Mouse (Mus musculus) thymus, postnatal 0 days (tissue): ENCODE measurements around the gene Gsto2. TPM values are rescaled to one million over a fixed set of nuclear protein-coding genes. Genes with fewer than 3 reads are reported as not detected.
A peak's percentile ranks its signal among the peaks of the same experiment; 100 is the strongest.

Experiments used
- DNase-seq: peaks from one replicate; pipeline ENCODE4 v3.0.0-alpha.2; 2015; ENCODE audit warnings: low spot score
- polyA plus RNA-seq: library from polyadenylated mRNA; unstranded; fragments of >200 nt; fragmentation: Nextera tagmentation; extraction: Ambion mirVana; gene quantifications from 2 replicates; pipeline ENCODE4 v1.2.1, GENCODE M21; 2015

Gene Gsto2
- polyA plus RNA-seq, 1 experiment from 2014 or later, result 0.52 TPM

DNA sequence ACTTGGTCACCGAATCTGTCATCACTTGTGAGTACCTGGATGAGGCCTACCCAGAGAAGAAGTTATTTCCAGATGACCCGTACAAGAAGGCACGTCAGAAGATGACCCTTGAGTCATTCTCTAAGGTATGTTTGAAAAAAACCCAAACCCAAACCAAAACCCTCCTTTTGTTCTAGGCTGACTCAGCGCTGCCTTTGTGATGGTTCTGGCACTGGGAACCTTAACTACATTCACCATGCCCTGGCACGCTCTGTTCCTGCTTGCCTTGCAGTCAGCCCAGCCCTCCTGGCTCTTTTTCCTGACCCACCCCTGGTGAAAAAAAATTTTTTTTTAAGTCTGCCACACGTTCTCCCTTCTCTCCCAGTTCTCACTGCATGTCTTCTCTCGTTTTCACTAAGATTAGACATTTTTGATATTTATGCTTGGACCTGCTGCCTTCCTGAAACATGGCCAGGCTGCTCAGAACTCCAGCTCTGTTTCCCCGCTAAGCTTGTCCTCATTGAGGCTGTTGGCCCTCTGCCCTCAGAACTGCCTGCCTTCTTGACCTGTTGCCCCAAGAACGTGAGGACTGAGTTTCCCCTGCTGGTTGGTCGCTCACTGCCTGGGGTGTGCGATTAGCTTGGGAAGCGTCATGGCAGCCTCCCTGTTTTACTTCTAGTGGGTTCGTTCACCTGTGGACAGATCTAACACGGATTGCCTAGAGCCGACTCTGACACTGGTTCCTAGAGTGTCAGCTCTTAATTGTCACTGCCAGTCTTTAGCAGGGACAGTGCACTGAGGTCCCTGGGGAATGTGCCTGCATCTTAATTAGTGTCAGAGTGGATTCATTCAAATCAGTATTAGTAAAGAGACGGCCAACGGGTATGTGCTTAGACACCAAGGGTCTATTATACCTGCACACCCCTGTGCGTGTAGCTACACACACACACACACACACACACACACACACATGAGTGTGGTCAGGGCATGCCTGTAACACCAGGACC is 7.1 kb upstream of the Gsto2 start:
- no peak for DNase-seq

DNA sequence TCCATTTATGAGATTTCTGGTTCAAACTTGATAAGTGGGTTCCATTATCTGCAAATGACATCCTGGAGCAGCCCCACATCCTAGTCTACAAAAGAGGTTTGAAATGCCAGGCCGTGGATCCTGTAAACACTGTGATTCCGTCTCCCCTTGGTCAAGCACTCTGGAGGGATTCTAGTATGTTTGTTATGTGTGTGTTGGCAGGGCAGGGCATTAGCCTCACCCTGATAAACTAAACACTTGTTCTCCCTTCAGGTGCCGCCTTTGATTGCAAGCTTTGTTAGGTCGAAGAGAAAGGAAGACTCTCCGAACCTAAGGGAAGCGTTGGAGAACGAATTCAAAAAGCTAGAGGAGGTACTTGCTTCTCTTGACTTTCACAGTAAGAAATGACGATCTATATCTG is 6.2 kb upstream of the Gsto2 start:
- no peak for DNase-seq

DNA sequence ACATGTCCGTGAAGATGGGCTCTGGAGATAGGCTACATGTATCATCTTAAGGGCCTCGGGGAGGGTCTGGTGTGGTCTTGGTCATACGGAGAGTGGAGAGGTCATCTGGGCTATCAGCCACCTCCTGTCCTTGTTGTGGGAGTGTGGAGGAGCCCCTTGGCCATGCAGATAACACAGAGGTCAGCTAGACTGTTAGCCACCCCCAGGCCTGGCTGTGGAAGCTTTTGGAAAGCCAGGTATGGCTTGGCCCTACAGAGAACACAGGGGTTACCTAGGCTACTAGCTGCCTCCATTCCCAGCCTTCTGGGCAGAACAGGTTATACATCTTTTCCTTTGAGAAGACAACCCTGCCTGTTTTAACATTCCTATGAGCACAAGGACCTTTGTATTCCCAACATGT is 2.8 kb upstream of the Gsto2 start:
- no peak for DNase-seq

DNA sequence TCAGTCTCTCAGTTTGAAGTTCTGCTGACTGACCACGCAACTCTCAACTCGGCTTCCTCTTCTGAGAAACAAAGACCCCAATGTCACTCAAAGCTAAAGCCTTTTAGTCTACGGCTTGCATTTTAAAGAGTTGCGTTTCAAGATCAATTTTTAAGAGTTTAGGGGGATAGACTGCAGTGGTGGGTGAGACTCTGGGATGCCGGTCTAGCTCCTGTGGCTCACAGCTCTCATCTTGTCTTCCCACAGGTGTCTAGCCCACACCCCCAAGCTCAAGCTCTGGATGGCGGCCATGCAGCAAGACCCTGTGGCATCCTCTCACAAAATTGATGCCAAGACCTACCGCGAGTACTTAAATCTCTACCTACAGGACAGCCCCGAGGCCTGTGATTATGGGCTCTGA is 1.3 kb upstream of the Gsto2 start:
- DNase-seq, result no peak

DNA sequence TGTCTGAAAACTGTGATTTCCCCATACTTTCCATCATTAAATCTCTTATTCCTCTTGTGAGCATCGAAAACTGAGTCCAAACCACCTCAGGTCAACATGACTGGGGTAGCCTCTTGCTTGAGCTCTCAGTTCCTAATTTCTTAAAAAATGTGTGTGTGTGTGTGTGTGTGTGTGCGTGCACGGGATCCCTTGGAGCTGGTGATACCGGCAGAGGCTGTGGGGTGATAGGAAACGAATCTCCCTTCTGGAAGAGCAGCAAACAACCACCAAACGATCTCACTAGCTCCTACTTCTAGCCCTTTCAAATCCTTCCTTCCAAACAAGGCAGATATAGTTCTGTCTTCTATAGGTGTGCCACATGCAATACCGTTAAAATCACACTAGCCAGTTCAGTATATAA is 613 bp upstream of the Gsto2 start:
- DNase-seq, result no peak

DNA sequence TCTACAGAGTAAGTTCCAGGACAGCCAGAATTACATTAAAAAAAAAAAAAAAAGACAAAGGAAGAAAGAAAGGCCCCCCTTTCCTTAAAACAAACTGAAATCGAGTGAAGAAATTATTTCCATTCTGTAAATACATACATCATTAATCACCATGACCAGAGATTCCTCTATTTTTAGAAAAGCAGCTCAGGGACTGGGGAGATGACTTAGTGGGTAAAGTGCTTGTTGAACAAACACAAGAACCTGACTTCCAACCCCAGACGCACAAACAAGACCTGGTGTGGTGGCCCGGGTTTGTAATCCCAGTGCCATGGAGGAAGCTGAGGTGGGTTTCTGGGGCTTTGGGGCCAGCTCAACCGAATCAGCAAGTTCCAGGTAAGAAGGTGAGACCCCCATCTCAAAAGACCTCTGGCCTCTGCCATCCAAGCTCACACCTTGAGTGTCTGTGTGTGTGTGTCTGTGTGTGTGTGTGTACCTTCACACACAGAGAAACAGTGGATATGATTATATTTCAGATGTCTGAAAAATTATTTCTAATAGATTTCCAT is 2.4 kb downstream of the Gsto2 start:
- no peak for DNase-seq

DNA sequence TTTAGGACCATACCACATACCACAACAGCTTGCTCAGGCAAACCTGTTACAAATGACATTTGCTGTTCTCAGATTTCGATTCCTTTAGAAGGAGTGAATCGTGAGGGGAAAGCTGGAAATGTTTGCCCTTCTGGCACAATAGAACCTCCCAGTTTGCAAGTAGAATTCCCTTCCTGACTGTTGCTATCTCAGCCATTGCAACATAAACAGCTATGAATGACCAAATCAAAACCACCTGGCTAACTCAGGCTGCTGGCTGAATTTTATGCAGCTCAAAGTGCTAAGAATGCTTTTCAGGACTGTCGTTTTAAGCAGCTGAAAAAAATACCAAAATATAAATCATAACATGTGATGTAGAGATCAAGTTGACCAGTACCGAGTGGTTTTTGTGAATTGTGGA is 3.6 kb downstream of the Gsto2 start:
- DNase-seq, result no peak

DNA sequence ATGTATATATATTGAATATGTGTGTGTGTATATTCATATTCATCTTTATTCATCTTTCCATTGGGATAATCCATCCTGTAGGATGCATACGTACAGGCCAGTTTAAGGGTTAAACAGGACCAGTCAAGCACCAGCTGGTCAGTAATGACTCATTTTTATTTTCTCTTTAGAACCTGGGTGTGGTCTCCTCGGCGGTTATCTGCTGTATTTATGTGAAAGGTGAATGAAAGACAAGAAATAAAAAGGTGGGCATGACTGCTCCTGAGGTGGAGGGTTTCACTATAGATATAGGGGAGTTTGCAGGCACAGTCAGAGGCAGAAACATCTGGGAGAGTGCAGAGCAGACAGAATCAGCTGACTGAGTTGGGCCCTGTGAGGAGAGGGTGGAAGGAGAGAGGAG is 4.2 kb downstream of the Gsto2 start:
- DNase-seq, result no peak

DNA sequence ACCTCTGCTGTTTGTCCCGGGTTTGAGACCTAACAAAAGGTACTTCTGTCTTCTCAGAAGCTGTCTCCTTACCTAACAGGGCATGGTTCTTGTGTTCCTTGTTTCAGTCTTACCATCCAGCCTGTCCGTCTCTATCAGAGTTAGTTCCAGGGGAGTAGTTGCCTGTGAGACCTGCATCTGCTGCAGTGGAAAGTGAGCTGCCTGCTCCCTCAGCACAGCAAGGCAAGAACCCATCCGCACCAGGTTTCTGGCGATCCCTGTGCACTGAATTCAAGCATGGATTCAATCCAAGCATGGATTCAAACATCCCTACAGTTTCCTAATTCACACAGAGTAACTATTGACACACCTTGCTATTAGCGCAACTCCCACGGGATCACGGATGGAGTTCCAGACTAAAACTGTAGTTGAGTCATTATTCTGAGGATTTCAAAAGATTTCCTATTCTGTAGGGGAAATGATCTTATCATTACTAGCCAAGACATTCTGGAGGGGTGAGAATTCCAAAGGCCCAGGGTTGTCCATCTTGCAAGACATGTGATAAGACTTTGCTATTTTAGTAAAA is 4.8 kb downstream of the Gsto2 start:
- DNase-seq, result no peak

DNA sequence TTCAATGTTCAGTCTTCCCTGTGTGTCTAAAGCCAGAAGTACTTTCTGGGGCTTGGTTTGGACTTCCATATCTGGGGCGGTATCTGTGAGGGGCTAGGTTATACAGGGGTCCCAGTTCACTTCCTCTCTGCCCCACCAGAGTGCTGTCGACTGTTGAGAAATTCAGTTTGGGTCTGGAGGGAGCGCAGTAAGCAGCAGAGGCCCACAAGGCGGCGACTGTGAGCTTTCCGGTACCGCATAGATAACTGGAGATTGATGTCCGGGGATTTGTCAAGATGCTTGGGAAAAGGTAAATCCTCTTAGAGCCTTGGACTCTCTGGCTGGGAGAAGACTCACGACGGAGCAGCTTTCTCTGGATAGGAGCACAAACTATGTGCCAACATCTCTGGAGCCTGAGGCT is 6.2 kb downstream of the Gsto2 start:
- peak; percentile 36 for DNase-seq

DNA sequence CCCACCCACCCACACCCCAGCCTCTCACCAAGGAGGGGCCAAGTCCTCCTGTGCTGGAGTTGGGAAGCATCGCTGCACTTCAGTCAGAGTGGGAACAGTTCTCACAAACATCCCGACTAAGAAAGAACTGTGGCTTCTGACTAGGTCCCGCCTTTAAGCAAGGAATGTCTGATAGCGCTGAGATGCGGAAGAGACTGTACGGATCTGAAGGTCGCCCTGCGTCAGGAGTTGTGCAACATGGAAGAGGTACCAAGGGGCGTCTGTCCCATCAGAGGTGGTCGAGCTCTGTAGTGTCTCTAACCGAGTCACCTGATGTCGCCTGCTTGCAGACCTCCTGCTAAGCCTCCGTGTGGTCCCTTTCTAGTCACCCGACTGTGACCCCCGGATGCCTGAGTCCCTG is 10.9 kb downstream of the Gsto2 start:
- no peak for DNase-seq

DNA sequence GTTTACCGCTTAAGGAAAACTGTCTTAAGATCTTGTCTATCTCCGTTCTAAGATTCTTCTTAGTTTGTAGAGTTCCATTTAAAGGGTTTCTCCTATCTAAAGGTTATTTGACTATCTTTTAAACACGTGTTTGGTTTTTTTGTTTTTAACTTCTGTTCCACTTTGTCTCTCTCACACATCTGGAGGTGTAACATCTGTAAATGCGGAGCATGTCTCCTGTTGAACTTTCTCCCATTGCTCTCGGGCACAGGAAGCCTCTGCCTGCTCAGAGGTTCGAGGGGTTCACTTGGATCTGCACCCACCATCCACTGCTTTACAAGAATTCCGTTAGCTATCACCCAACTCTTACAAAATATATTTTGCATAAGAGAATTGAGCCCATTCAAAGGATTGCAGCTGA is 16.2 kb downstream of the Gsto2 start:
- DNase-seq, result no peak

DNA sequence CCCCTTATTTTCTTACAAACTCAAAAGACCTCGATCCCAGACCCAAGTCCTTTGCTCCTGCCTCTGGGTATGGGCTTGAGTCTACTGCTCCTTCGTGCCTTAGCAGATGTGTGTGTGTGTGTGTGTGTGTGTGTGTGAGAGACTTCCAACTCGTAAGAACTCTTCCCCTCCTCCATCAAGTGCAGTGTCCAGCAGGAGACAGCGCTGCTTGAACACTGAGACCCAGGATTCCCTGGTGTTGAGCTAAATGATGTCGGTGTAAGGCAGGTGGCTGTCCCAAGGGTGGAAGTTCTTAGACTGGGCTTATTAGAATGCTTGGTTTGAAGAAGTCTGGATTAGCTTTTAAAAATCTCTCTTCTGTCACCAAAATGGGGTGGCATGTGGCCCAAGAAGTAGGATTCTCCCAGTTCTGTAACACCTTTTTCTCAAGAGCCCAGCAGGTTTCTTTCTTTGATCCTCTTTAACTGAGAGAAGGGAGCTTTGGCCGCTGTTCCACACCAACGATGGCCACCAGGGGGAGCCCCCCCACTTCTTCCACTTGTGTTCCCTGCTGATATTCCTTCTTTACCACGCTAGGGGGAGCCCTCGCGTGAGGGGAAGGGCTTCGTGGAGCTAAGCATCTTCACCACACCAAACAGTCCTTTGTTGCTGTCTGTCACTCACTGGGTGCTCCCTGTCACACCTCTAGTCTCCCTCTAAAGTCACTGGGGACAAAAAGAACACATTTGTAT is 17.0 kb downstream of the Gsto2 start:
- peak; percentile 91 for DNase-seq

DNA sequence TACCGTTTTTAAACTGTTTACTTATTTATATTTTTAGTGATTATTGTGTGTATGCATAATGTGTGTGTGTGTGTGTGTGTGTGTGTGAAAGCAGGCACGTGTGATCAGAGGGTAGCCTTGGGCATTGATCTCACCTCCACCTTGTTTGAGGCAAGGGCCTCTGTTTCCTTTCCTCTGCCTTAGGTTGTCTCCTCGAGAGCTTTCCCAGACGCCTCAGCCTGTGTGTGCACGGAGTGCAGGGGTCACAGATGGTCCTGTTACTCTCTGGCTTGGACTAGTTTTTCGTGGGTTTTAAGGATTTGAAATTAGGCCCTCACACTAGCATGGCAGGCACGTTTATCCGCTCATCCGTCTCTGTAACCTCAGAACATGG is 17.5 kb downstream of the Gsto2 start:
- DNase-seq, result no peak

DNA sequence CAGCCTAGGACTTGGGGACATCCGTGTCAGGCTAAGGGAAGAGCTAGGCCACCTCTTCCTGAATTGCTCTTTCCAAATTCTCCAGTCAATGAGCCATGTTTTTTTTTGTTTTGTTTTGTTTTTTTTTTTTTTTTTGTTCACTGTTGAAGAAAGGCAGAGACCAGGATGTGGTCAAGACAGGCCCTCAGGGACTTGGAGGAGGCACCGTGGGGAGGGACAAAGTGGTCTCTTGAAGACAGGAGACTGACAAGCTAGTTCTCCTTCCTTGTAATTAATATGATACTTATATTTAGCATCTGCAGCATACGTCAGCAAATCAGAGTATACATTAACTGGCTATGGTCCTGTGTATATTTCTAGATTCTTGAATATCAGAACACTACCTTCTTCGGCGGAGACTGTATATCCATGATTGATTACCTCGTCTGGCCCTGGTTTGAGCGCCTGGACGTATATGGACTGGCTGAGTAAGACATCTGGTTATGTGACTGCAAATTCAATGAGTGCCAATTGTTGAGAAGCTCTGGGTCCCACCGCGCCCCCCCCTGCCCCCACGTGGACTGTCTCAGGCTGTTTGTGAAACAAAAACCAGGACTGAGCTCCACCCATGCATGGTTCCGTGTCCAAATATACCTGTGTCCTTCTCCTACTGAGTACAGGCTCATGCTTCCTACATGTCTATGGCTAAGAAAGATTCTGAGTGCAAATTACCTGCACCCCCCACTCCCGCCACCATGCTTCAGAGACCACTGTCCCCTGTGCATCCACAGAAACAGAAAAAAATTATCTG is 19.2 kb downstream of the Gsto2 start:
- DNase-seq, result no peak

DNA sequence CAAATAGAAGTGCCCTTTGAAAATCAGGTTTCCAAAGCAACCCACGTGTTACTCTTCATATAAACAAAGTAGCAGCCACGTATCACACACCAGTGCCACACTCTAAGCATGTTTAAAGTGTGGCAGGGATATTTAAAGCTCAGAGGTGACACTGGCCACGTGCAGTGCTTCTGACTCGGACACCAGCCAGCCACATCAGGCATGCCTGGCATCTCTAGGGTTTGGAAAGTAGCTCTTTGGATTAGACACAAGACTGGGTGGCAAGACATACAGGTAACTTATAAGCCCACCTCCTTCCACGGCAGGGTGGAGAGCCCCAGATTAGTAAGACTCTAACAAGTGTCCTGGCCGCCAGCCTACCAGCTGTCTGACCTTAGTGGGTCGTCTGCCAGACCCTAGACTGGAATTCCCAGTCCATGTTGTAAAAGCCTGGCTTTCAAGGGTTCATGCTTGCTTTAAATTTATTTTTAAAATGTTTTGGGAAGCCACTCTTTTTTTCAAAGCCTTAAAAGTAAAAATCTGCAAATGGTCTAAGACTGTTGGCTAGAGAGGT is 19.9 kb downstream of the Gsto2 start:
- DNase-seq, result no peak

DNA sequence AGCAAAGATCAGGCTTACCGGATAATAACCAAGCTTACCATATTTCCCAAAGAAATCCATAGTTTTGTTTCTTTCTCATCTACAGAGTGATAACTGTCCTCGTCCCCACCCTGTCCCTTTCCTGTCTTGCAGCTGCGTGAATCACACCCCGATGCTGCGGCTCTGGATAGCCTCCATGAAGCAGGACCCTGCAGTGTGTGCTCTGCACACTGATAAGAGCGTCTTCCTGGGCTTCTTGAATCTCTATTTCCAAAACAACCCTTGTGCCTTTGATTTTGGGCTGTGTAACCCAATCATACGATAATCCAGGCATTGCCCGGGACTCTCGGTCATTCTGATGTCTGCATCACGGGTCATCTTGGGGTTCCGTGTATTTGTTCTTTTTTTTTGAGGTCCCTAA is 20.6 kb downstream of the Gsto2 start:
- DNase-seq, result no peak

DNA sequence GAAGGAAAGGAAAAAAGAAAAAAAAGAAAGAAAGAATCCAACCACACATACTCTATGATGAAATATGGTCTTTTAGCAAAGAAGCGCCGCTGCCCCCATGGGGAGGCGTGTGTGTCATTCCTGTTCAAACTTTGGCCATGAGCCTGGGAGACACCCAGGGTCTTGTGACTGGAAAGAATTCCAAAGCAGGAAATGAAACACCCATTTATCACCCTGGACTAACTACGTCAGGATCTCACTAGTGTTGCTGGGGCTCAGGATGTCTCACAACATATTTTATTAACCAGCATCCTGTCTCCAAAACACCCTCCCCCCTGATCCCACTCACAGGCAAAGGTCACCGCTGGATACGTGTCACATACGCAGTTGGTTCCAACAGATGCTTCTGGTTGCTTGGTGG is 21.3 kb downstream of the Gsto2 start:
- DNase-seq, result no peak

DNA sequence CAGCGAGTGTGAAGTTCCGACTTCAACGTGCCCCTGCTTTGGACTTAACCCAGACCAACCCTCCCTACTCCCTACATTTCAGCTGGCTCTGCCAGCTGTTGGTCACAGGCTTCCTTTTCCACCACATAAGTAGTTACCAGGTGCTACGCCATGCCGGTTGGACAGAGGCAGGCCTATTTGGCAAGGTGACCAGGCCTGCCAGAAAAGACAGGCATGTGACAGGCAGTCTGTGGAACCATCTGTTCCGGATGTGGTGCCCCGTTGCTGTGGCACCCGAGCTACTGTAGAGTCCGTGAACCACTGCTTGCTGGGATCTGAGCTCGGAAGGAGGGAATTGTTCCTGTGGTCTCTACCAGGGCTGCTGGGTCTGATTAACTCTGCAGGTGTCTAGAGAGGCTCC is 22.1 kb downstream of the Gsto2 start:
- DNase-seq, result peak; percentile 40

DNA sequence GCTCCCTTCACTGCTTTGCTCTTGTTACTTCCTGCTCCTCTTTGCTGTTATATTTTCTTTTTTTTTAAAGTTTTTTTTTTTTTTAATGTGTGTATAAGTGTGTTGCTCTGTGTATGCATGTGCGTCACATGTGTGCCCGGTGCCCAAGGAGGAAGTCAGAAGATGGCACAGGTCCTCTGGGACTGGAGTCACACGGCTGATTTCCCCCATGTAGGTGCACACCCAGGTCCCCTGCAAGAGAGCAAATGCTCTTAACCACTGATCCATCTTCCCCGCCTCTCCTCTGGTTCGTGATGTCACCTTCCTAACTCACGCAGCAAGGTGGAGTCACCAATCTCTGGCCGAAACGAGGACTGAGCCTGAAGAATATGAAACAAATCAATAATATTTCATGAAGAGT is 22.7 kb downstream of the Gsto2 start:
- DNase-seq, result no peak
